17 mouse cellular contexts compared by ENCODE assay signal in the genomic region with DNA sequence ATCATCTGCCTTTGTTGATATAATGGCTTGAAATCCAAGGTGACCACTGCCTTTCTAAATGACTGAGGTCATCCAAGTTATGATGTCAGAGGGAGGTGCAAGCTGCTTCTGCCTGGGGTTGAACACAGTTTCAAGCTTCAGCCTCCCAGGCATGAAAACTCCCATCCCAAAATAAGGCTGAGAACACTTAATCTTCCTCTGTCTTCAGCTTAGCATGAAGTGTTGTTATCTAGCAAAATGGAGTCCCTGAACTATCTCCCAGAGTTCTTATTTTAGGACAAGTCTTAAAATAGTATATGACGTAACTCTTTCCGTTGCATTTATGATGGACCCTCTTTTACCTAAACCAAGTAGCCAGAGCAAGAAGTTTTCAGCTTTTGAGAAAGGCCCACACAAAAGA.
"Had no signal": no experiment of that assay in that cellular context is flagged by ENCODE, and none has a peak within 500 bp of the region (broad histone marks: within the 10 kb centered on the region; RNA-seq: fewer than 3 reads in every experiment).

No protein-coding gene starts in this region.

- H3K27me3 ChIP-seq: limb, embryonic 12.5 days; limb, embryonic 15.5 days; midbrain, embryonic 13.5 days had no signal

- H3K9ac ChIP-seq: limb, embryonic 12.5 days; limb, embryonic 15.5 days; liver, embryonic 14.5 days; liver, postnatal 0 days; lung, embryonic 14.5 days; midbrain, embryonic 13.5 days had no signal

- H3K27ac ChIP-seq: limb, embryonic 12.5 days; limb, embryonic 15.5 days; liver, embryonic 14.5 days; macrophage; midbrain, embryonic 13.5 days; stomach, postnatal 0 days had no signal

- H3K4me3 ChIP-seq: limb, embryonic 12.5 days; limb, embryonic 15.5 days; midbrain, embryonic 13.5 days had no signal

- H3K4me1 ChIP-seq: limb, embryonic 12.5 days; limb, embryonic 15.5 days; midbrain, embryonic 13.5 days had no signal

- H3K9me3 ChIP-seq: limb, embryonic 12.5 days; limb, embryonic 15.5 days; midbrain, embryonic 13.5 days had no signal

- ATAC-seq: liver, postnatal 0 days; lung, postnatal 0 days; midbrain, embryonic 13.5 days had no signal

- H3K36me3 ChIP-seq: limb, embryonic 12.5 days; limb, embryonic 15.5 days; midbrain, embryonic 13.5 days had no signal

- DNase-seq: left cerebral cortex, postnatal 4 days; liver, postnatal 0 days; right cerebral cortex, adult 18-20 months; right cerebral cortex, postnatal 14 days; right cerebral cortex, postnatal 4 days; thymus, adult 2 months; thymus, postnatal 14 days; thymus, postnatal 4 days had no signal

- H3K4me2 ChIP-seq: limb, embryonic 12.5 days; limb, embryonic 15.5 days; liver, embryonic 11.5 days; lung, embryonic 14.5 days; midbrain, embryonic 13.5 days had no signal
